Mouse (Mus musculus) heart, postnatal 14 days (tissue): Measurements from ENCODE around the gene Jmjd8. TPM values are rescaled to one million over a fixed set of nuclear protein-coding genes. Genes with fewer than 3 reads are reported as not detected.
A peak's percentile ranks its signal among the peaks of the same experiment; 100 is the strongest.
"Not testable (repeated sequence)": the region's sequence is repeated elsewhere in the genome, so short reads cannot be mapped to it uniquely, and the experiment has no call there.

Experiments used
- DNase-seq, 2 experiments: peaks; one replicate each; pipeline ENCODE4 v3.0.0; 2021 to 2022
- intact Hi-C: fragments of 180-260 bp; cut with DNase I; formaldehyde crosslinking; loops from one replicate; pipeline ENCODE4 v1.15.1; 2025
- total RNA-seq, 2 experiments: library from RNA; stranded (reverse); gene quantifications; 2 replicates each; pipeline ENCODE4 v1.2.3; 2021

Gene Jmjd8
- total RNA-seq, 2 experiments from 2014 or later = 33.1 to 34.1 TPM

GRCm38 (mm10) chr17:25806507-25806906, 22.2 kb upstream of the Jmjd8 start:
- intact Hi-C loops = no loop called here
- DNase-seq = no peak

- intact Hi-C loops, DNase-seq: not testable (repeated sequence)
These were observed 21.2 kb upstream of the Jmjd8 start for GRCm38 (mm10) chr17:25807452-25807851.

GRCm38 (mm10) chr17:25808028-25808427, 20.6 kb upstream of the Jmjd8 start:
- DNase-seq = no peak
- intact Hi-C loops = no loop called here

- intact Hi-C loops = no loop called here
- peak; percentile 66 to 69 for DNase-seq
These were observed 19.7 kb upstream of the Jmjd8 start, which contains the start of gene Fbxl16 for GRCm38 (mm10) chr17:25808789-25809605. Gene Fbxl16, plus strand, starts transcription at chr17:25809085.

GRCm38 (mm10) chr17:25809606-25810340, 18.9 kb upstream of the Jmjd8 start:
- intact Hi-C loops = no loop called here
- DNase-seq = no peak

GRCm38 (mm10) chr17:25810890-25811289, 17.8 kb upstream of the Jmjd8 start:
- DNase-seq = no peak
- intact Hi-C loops = no loop called here

- intact Hi-C loops = no loop called here
- DNase-seq = peak; percentile 88 to 94
These were observed 15.2 kb upstream of the Jmjd8 start for GRCm38 (mm10) chr17:25813471-25813870.

- intact Hi-C loops = no loop called here
- no peak for DNase-seq
These were observed 11.0 kb upstream of the Jmjd8 start for GRCm38 (mm10) chr17:25817662-25818061.

- DNase-seq = no peak
- intact Hi-C loops = no loop called here
These were observed 9.6 kb upstream of the Jmjd8 start for GRCm38 (mm10) chr17:25818851-25819780.

GRCm38 (mm10) chr17:25823452-25823851, 5.2 kb upstream of the Jmjd8 start, which contains the start of gene Wdr24:
Gene Wdr24, plus strand, starts transcription at chr17:25823627.
- DNase-seq = peak; percentile 73 to 83
- intact Hi-C loops = no loop called here

GRCm38 (mm10) chr17:25824362-25825142, 4.1 kb upstream of the Jmjd8 start:
- no peak for DNase-seq
- intact Hi-C loops = no loop called here

- intact Hi-C loops = no loop called here
- DNase-seq = no peak
These were observed 3.4 kb upstream of the Jmjd8 start for GRCm38 (mm10) chr17:25825311-25825710.

GRCm38 (mm10) chr17:25825984-25826570, 2.6 kb upstream of the Jmjd8 start:
- no peak for DNase-seq
- intact Hi-C loops = no loop called here

- DNase-seq = no peak
- intact Hi-C loops = no loop called here
These were observed 1.7 kb upstream of the Jmjd8 start for GRCm38 (mm10) chr17:25827011-25827410.

GRCm38 (mm10) chr17:25827546-25828222, 983 bp upstream of the Jmjd8 start:
- no peak for DNase-seq
- intact Hi-C loops = no loop called here

GRCm38 (mm10) chr17:25828223-25828594, 458 bp upstream of the Jmjd8 start:
- intact Hi-C loops = no loop called here
- no peak for DNase-seq

- DNase-seq = no peak
- intact Hi-C loops = no loop called here
These were observed 921 bp downstream of the Jmjd8 start for GRCm38 (mm10) chr17:25829558-25830017.

GRCm38 (mm10) chr17:25830200-25830753, 1.6 kb downstream of the Jmjd8 start:
- intact Hi-C loops = no loop called here
- DNase-seq = no peak
